Mouse (Mus musculus) heart, postnatal 25 days (tissue): ENCODE results near the gene Zfp772. TPM values are rescaled to one million over a fixed set of nuclear protein-coding genes. Genes with fewer than 3 reads are reported as not detected.
"Not testable (repeated sequence)": the region's sequence is repeated elsewhere in the genome, so short reads cannot be mapped to it uniquely, and the experiment has no call there.

Source experiments
- DNase-seq: peaks from one replicate; pipeline ENCODE4 v3.0.0; 2022; ENCODE audit warnings: low spot score
- intact Hi-C: fragments of 180-260 bp; cut with DNase I; formaldehyde crosslinking; loops from one replicate; pipeline ENCODE4 v1.15.1; 2025
- total RNA-seq, 2 experiments: library from RNA; stranded (reverse); gene quantifications; 2 replicates each; pipeline ENCODE4 v1.2.3; 2021

Zfp772 gene
- total RNA-seq = 1 to 10 TPM; 1.7 to 2.2 TPM

GRCm38 (mm10) chr7:7209313-7210151, at the start of gene Zfp772:
Gene Zfp772 (minus strand): TSS chr7:7209998.
- DNase-seq = peak; percentile 18
- intact Hi-C loops = not testable (repeated sequence)

- intact Hi-C loops, DNase-seq: not testable (repeated sequence)
Measured at GRCm38 (mm10) chr7:7247228-7247627, 37.4 kb upstream of the Zfp772 start, which contains the start of gene Vmn2r29. Gene Vmn2r29 (minus strand): TSS chr7:7247328.

GRCm38 (mm10) chr7:7188191-7188942, 21.4 kb downstream of the Zfp772 start:
- DNase-seq = no peak
- intact Hi-C loops = loop anchor here (5.0 kb wide), 1 partner anchor 251 kb away; no protein-coding TSS in a partner anchor

GRCm38 (mm10) chr7:7187417-7188190, 22.2 kb downstream of the Zfp772 start:
- DNase-seq = no peak
- intact Hi-C loops = loop anchor here (5.0 kb wide), 1 partner anchor 250 kb away; no protein-coding TSS in a partner anchor

GRCm38 (mm10) chr7:7185897-7186296, 23.9 kb downstream of the Zfp772 start:
- intact Hi-C loops = loop anchor here (5.0 kb wide), 1 partner anchor 249 kb away; no protein-coding TSS in a partner anchor

GRCm38 (mm10) chr7:7171227-7172147, 38.3 kb downstream of the Zfp772 start, which contains the start of gene Zfp418:
Gene Zfp418 (plus strand): TSS chr7:7171330.
- intact Hi-C loops = loop anchor here (2.0 to 5.0 kb wide), 2 partner anchors 34 to 51 kb away; partner anchors contain the start of genes Zfp773 and Zfp954
- DNase-seq = peak; percentile 35

More at GRCm38 (mm10) chr7:7185897-7186296, 23.9 kb downstream of the Zfp772 start:
- DNase-seq = no peak

Other genes starting within 250 kb of the Zfp772 start
- not detected for gene Aurkc, start 214.7 kb downstream of the Zfp772 start, total RNA-seq
- 1 to 10 TPM; 3.0 to 3.7 TPM for gene Zfp954, start 88.5 kb downstream of the Zfp772 start, total RNA-seq
- gene Zfp773, start 73.2 kb downstream of the Zfp772 start, total RNA-seq = under 1 TPM; 0.18 to 0.39 TPM
- 1 to 10 TPM; 1.7 to 2.1 TPM for gene Zfp418, start 38.7 kb downstream of the Zfp772 start, total RNA-seq
- gene Vmn2r29, start 37.3 kb upstream of the Zfp772 start, total RNA-seq = under 1 TPM in 1 of 2 experiments, not detected in 1; 0.16 TPM
- gene Gm45844, start 68.3 kb upstream of the Zfp772 start, total RNA-seq = 1 to 10 TPM in 1 of 2 experiments, under 1 TPM in 1; 0.78 to 2.3 TPM
- 10 to 100 TPM; 51.0 to 58.5 TPM for gene Clcn4, start 90.9 kb upstream of the Zfp772 start, total RNA-seq
- not detected for gene Vmn2r30, start 127.6 kb upstream of the Zfp772 start, total RNA-seq
- gene Gm45783, start 164.6 kb upstream of the Zfp772 start, total RNA-seq = not detected
- gene Vmn2r31, start 189.7 kb upstream of the Zfp772 start, total RNA-seq = not detected